Mouse (Mus musculus): ENCODE results near the gene Fer.

DNA sequence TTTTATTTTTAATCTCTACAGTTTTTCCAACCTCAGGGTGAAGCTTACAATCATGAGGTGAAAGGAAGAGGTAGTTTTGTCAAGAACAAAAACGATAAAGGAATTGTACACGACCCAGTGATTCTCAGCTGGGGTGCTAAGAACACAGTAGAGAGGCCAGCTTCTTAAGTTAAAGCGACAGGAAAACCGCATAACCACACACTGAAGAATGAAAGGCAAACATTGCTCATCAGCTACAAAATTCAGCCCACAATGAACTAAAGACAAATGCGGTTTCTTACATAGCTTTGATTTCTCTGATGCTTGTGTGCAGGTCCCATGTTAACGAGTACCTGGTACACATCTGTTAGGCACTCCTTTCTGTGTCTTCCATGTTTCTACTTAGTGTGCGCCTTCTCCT, 34.2 kb downstream of the Fer start:
- TF ChIP-seq POLR2A (IDR thresholded peaks at IDR 0.05; ENCODE audit: insufficient read length, low read depth) = no peak
- no peak for TF ChIP-seq MAX (IDR thresholded peaks at IDR 0.05; ENCODE audit: low read depth)
- no peak for TF ChIP-seq POLR2AphosphoS2 (IDR thresholded peaks at IDR 0.05; ENCODE audit: insufficient read length, low read depth)
- no peak for TF ChIP-seq REST (IDR thresholded peaks at IDR 0.05; ENCODE audit: insufficient read depth, insufficient read length)
- TF ChIP-seq TCF12 (IDR thresholded peaks at IDR 0.05; ENCODE audit: insufficient read depth, poor library complexity, severe bottlenecking) = no peak
- no peak for TF ChIP-seq CEBPB (IDR thresholded peaks at IDR 0.05; ENCODE audit: insufficient read depth, poor library complexity, severe bottlenecking)
- TF ChIP-seq E2F4 (IDR thresholded peaks at IDR 0.05; ENCODE audit: insufficient read depth) = no peak
- no peak for TF ChIP-seq TCF3 (IDR thresholded peaks at IDR 0.05; ENCODE audit: insufficient read length, low read depth)
- TF ChIP-seq USF1 (IDR thresholded peaks at IDR 0.05; ENCODE audit: low read depth) = no peak
- no peak for TF ChIP-seq MYOG (IDR thresholded peaks at IDR 0.05; ENCODE audit: control insufficient read depth in 1 of 3, insufficient read depth in 1 of 3, insufficient read length in 2 of 3, low read depth in 2 of 3)
- no peak for TF ChIP-seq MYOD1 (IDR thresholded peaks at IDR 0.05; ENCODE audit: control insufficient read depth in 1 of 3, insufficient read length in 2 of 3, low read depth in 2 of 3)
- no peak for TF ChIP-seq SRF (IDR thresholded peaks at IDR 0.05; ENCODE audit: control insufficient read depth, insufficient read length, low read depth)

All from myocyte (in vitro differentiated cells).